Comparison of ENCODE assay signal across 23 mouse cellular contexts in genomic region chr5:108502286-108502685, GRCm38 (mm10). TPM values are rescaled to one million over a fixed set of nuclear protein-coding genes. Genes with fewer than 3 reads are reported as not detected.
DNase-seq lines count a peak whose midpoint lies in the region; ATAC-seq and TF ChIP-seq lines count a peak whose summit lies in the region.
"Had no signal": no experiment of that assay in that cellular context is flagged by ENCODE, and none has a peak within 500 bp of the region (broad histone marks: within the 10 kb centered on the region; RNA-seq: fewer than 3 reads in every experiment).

No protein-coding gene starts in this region.

- no peak overlapping the region for H3K4me2 ChIP-seq in intestine, embryonic 14.5 days (ENCODE audit: low read length)
- H3K4me2 ChIP-seq in intestine, postnatal 0 days (replicated peaks; ENCODE audit: low read depth): no peak overlapping the region
- H3K4me2 ChIP-seq: embryonic facial prominence, embryonic 13.5 days; embryonic facial prominence, embryonic 15.5 days; forebrain, embryonic 12.5 days had no signal

- WGBS in intestine, embryonic 14.5 days: 86% methylated on average over 18 of the region's 18 CpGs
- 85% methylated on average over 18 of the region's 18 CpGs for WGBS in intestine, postnatal 0 days

- no peak for ATAC-seq in intestine, embryonic 14.5 days (replicated peaks; ENCODE audit: low FRiP score, low TSS enrichment, low read depth)
- no peak for ATAC-seq in intestine, postnatal 0 days
- ATAC-seq: activated CD4-positive, CD25-positive, alpha-beta regulatory T cell, adult 4 months; forebrain, embryonic 14.5 days; forebrain, embryonic 16.5 days had no signal

- H3K9ac ChIP-seq in intestine, embryonic 14.5 days (ENCODE audit: low read length): no peak overlapping the region
- no peak overlapping the region for H3K9ac ChIP-seq in intestine, postnatal 0 days (ENCODE audit: low read depth, low read length)
- H3K9ac ChIP-seq: embryonic facial prominence, embryonic 13.5 days; embryonic facial prominence, embryonic 15.5 days; forebrain, embryonic 12.5 days had no signal

- no peaks in the 10 kb centered on the region for H3K9me3 ChIP-seq in intestine, embryonic 14.5 days (ENCODE audit: control insufficient read depth, low read length)
- H3K9me3 ChIP-seq in intestine, postnatal 0 days (ENCODE audit: control insufficient read depth): no peaks in the 10 kb centered on the region
- H3K9me3 ChIP-seq: embryonic facial prominence, embryonic 13.5 days; embryonic facial prominence, embryonic 15.5 days; forebrain, embryonic 10.5 days; forebrain, embryonic 12.5 days had no signal

- H3K36me3 ChIP-seq in intestine, embryonic 14.5 days (ENCODE audit: control insufficient read depth, insufficient read depth, low read length): peaks cover 90% of the 10 kb centered on the region
- H3K36me3 ChIP-seq in intestine, postnatal 0 days (ENCODE audit: control insufficient read depth, insufficient read depth): peaks cover 70% of the 10 kb centered on the region

- H3K4me3 ChIP-seq in intestine, embryonic 14.5 days (ENCODE audit: low read depth, low read length): no peak overlapping the region
- no peak overlapping the region for H3K4me3 ChIP-seq in intestine, postnatal 0 days (ENCODE audit: low read depth, low read length)
- H3K4me3 ChIP-seq: embryonic facial prominence, embryonic 13.5 days; embryonic facial prominence, embryonic 15.5 days; erythroblast, embryonic 14.5 days; forebrain, embryonic 10.5 days; forebrain, embryonic 12.5 days had no signal

- peak; percentile 43 for DNase-seq in intestine, embryonic 14.5 days (ENCODE audit: low spot score)
- peak; percentile 17 for DNase-seq in R1 (ENCODE audit: low read depth, low spot score)
- DNase-seq in yolk sac, embryonic 10.5 days (ENCODE audit: low spot score): peak; percentile 55
- DNase-seq in thymus, postnatal 0 days (ENCODE audit: low spot score): no peak
- DNase-seq: adrenal gland, postnatal 10 days; adrenal gland, postnatal 25 days; cerebellum, adult 11 months; cerebellum, adult 18-20 months; cerebellum, adult 8-10 months; cerebellum, adult 9-11 months; cerebellum, postnatal 14 days; cerebellum, postnatal 36 days; embryo, embryonic 11 days had no signal

- H3K27ac ChIP-seq in intestine, embryonic 14.5 days (ENCODE audit: low read depth): no peak overlapping the region
- H3K27ac ChIP-seq in intestine, postnatal 0 days (ENCODE audit: low read depth, low read length): no peak overlapping the region
- H3K27ac ChIP-seq: embryonic facial prominence, embryonic 13.5 days; embryonic facial prominence, embryonic 15.5 days; forebrain, embryonic 10.5 days; forebrain, embryonic 12.5 days had no signal

- H3K27me3 ChIP-seq in intestine, embryonic 14.5 days (replicated peaks; ENCODE audit: control insufficient read depth, insufficient read depth, low read length): no peaks in the 10 kb centered on the region
- H3K27me3 ChIP-seq in intestine, postnatal 0 days (replicated peaks; ENCODE audit: control insufficient read depth, insufficient read depth, low read length): no peaks in the 10 kb centered on the region
- H3K27me3 ChIP-seq: embryonic facial prominence, embryonic 13.5 days; embryonic facial prominence, embryonic 15.5 days; forebrain, embryonic 12.5 days had no signal

- TF ChIP-seq CTCF in intestine, postnatal 0 days (IDR thresholded peaks at IDR 0.05; ENCODE audit: low read depth): no peak

- no peaks in the 10 kb centered on the region for H3K4me1 ChIP-seq in intestine, embryonic 14.5 days (replicated peaks; ENCODE audit: control insufficient read depth, insufficient read depth, low read length)
- no peaks in the 10 kb centered on the region for H3K4me1 ChIP-seq in intestine, postnatal 0 days (replicated peaks; ENCODE audit: control insufficient read depth, insufficient read depth, low read length)
- H3K4me1 ChIP-seq: embryonic facial prominence, embryonic 13.5 days; embryonic facial prominence, embryonic 15.5 days; forebrain, embryonic 10.5 days; forebrain, embryonic 12.5 days had no signal

RNA-seq across cellular contexts. Expression of gene Pcgf3, which starts 41.3 kb away (rescaled TPM):
- 20.9 and 24.9 TPM in 2 replicates for polyA plus RNA-seq in intestine, embryonic 14.5 days (2014; fragmentation: Nextera tagmentation; extraction: Ambion mirVana)
- polyA plus RNA-seq in intestine, postnatal 0 days (2015; fragmentation: Nextera tagmentation; extraction: Ambion mirVana): 9.3 and 10.2 TPM in 2 replicates
- 7.8 and 8.3 TPM in 2 replicates for polyA plus RNA-seq in thymus, postnatal 0 days (2015; fragmentation: Nextera tagmentation; extraction: Ambion mirVana)

RNA-seq across cellular contexts. Expression of gene Cplx1, which starts 47.5 kb away (rescaled TPM):
- 3.1 and 3.2 TPM in 2 replicates for polyA plus RNA-seq in intestine, embryonic 14.5 days (2014; fragmentation: Nextera tagmentation; extraction: Ambion mirVana)
- 2.0 and 2.2 TPM in 2 replicates for polyA plus RNA-seq in intestine, postnatal 0 days (2015; fragmentation: Nextera tagmentation; extraction: Ambion mirVana)
- 0.20 and 0.22 TPM in 2 replicates for polyA plus RNA-seq in thymus, postnatal 0 days (2015; fragmentation: Nextera tagmentation; extraction: Ambion mirVana)
- polyA plus RNA-seq: activated CD4-positive, CD25-positive, alpha-beta regulatory T cell, adult 4 months; C2C12 had no signal

RNA-seq across cellular contexts. Expression of gene Mfsd7a, which starts 53.6 kb away (rescaled TPM):
- polyA plus RNA-seq in intestine, embryonic 14.5 days (2014; fragmentation: Nextera tagmentation; extraction: Ambion mirVana): 0.07 and 0.50 TPM in 2 replicates
- polyA plus RNA-seq in intestine, postnatal 0 days (2015; fragmentation: Nextera tagmentation; extraction: Ambion mirVana): 0.42 and 0.51 TPM in 2 replicates
- 0.14 and 0.27 TPM in 2 replicates for polyA plus RNA-seq in thymus, postnatal 0 days (2015; fragmentation: Nextera tagmentation; extraction: Ambion mirVana)
- polyA plus RNA-seq: activated CD4-positive, CD25-positive, alpha-beta regulatory T cell, adult 4 months; erythroblast, embryonic 14.5 days; forebrain, embryonic 12.5 days had no signal
